7 mouse cellular contexts compared by ENCODE assay signal in the genomic region with DNA sequence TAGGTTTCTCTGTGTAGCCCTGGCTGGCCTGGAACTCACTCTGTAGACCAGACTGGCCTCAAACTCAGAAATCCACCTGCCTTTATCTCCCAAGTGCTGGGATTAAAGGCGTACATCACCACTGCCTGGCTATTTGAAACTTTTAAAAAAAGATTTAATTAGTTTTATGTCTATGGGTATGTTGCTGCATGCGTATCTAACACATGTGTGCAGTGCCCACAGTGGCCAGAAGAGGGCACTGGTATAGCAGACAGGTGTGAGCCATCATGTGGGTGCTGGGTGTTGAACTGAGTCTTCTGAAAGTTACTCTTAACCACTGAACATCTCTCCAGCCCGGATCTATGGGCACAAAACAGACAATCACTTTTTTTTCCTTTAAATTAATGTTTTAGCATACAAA. TPM values are rescaled to one million over a fixed set of nuclear protein-coding genes. Genes with fewer than 3 reads are reported as not detected.
A peak's percentile ranks its signal among the peaks of the same experiment; 100 is the strongest.
DNase-seq lines count a peak whose midpoint lies in the region; ATAC-seq lines count a peak whose summit lies in the region.

No protein-coding gene starts in this region.

- 86% methylated on average over 3 of the region's 3 CpGs for WGBS in liver, embryonic 12.5 days (ENCODE audit: insufficient replicate concordance)
- WGBS in heart, embryonic 12.5 days: 94% methylated on average over 3 of the region's 3 CpGs

- DNase-seq in liver: peak; percentile 51
- peak; percentile 55 for DNase-seq in T-cell, adult 2 months (ENCODE audit: low spot score)
- peak; percentile 73 for DNase-seq in induced T-regulatory cell, adult 2 months (ENCODE audit: low read depth)
- DNase-seq in splenic B cell, adult 2 months (ENCODE audit: low read depth, low spot score): peak; percentile 63
- DNase-seq in urinary bladder, postnatal 25 days (ENCODE audit: low spot score): no peak

- ATAC-seq in liver, embryonic 12.5 days: no peak
- ATAC-seq in heart, embryonic 12.5 days (ENCODE audit: insufficient number of reproducible peaks, low FRiP score): no peak

- no peak overlapping the region for H3K9ac ChIP-seq in liver, embryonic 12.5 days
- no peak overlapping the region for H3K9ac ChIP-seq in heart, embryonic 12.5 days

- peaks cover 6% of the 10 kb centered on the region; the same call in 1 of the 2 replicates for H3K36me3 ChIP-seq in liver, embryonic 12.5 days
- H3K36me3 ChIP-seq in splenic B cell, adult 2 months (ENCODE audit: control insufficient read depth, insufficient read depth, low read length, poor library complexity, severe bottlenecking): no peaks in the 10 kb centered on the region
- H3K36me3 ChIP-seq in heart, embryonic 12.5 days: peaks cover 5% of the 10 kb centered on the region; the same call in 1 of the 2 replicates

- H3K4me1 ChIP-seq in liver, embryonic 12.5 days: peaks cover 12% of the 10 kb centered on the region
- no peaks in the 10 kb centered on the region; the same call in 1 of the 2 replicates for H3K4me1 ChIP-seq in heart, embryonic 12.5 days (replicated peaks)

- H3K27me3 ChIP-seq in liver, embryonic 12.5 days (replicated peaks): no peaks in the 10 kb centered on the region
- H3K27me3 ChIP-seq in splenic B cell, adult 2 months (ENCODE audit: control insufficient read depth, insufficient read depth, low read length, poor library complexity, severe bottlenecking): no peaks in the 10 kb centered on the region
- no peaks in the 10 kb centered on the region for H3K27me3 ChIP-seq in heart, embryonic 12.5 days (replicated peaks)

- H3K9me3 ChIP-seq in liver, embryonic 12.5 days (replicated peaks): no peaks in the 10 kb centered on the region
- H3K9me3 ChIP-seq in heart, embryonic 12.5 days (replicated peaks): peaks cover 3% of the 10 kb centered on the region; the same call in 1 of the 2 replicates

- H3K27ac ChIP-seq in liver, embryonic 12.5 days: no peak overlapping the region
- no peak overlapping the region for H3K27ac ChIP-seq in heart, embryonic 12.5 days (ENCODE audit: poor library complexity, severe bottlenecking)

- no peak overlapping the region for H3K4me2 ChIP-seq in liver, embryonic 12.5 days
- no peak overlapping the region for H3K4me2 ChIP-seq in heart, embryonic 12.5 days

- H3K4me3 ChIP-seq in liver, embryonic 12.5 days: no peak overlapping the region
- H3K4me3 ChIP-seq in heart, embryonic 12.5 days: no peak overlapping the region

RNA-seq across cellular contexts. Expression of a gene that starts 7.5 kb away (rescaled TPM):
- polyA plus RNA-seq in liver, embryonic 12.5 days (2016; fragmentation: Nextera tagmentation; extraction: Ambion mirVana): 2.4 and 2.5 TPM in 2 replicates
- polyA plus RNA-seq in heart, embryonic 12.5 days (2016; fragmentation: Nextera tagmentation; extraction: Ambion mirVana): 4.1 and 5.0 TPM in 2 replicates

RNA-seq across cellular contexts. Expression of a gene that starts 42.3 kb away (rescaled TPM):
- polyA plus RNA-seq in liver, embryonic 12.5 days (2016; fragmentation: Nextera tagmentation; extraction: Ambion mirVana): 0.18 and 0.29 TPM in 2 replicates
- 0.06 and 0.40 TPM in 2 replicates for polyA plus RNA-seq in heart, embryonic 12.5 days (2016; fragmentation: Nextera tagmentation; extraction: Ambion mirVana)
